Mouse (Mus musculus) adrenal gland, postnatal 10 days (tissue): ENCODE results near the gene Rd3l. TPM values are rescaled to one million over a fixed set of nuclear protein-coding genes. Genes with fewer than 3 reads are reported as not detected.

Experiments
- total RNA-seq, 2 experiments: library from RNA; stranded (reverse); gene quantifications; 2 replicates each; pipeline ENCODE4 v1.2.3; 2021

The Rd3l gene
- total RNA-seq, 2 experiments from 2014 or later, result not detected

Other genes with a start within 250 kb of the Rd3l start
- gene Klc1, start 222.5 kb downstream of the Rd3l start, total RNA-seq, result 100 to 1,000 TPM in 1 of 2 experiments, 10 to 100 TPM in 1; 94.0 to 133 TPM
- 10 to 100 TPM; 21.4 to 25.7 TPM for gene Xrcc3, start 167.4 kb downstream of the Rd3l start, total RNA-seq
- gene Zfyve21, start 167.1 kb downstream of the Rd3l start, total RNA-seq, result 10 to 100 TPM; 80.6 to 96.3 TPM
- 10 to 100 TPM; 20.4 to 21.8 TPM for gene Ppp1r13b, start 73.2 kb downstream of the Rd3l start, total RNA-seq
- gene Atp5mpl, start 14.3 kb downstream of the Rd3l start, total RNA-seq, result 100 to 1,000 TPM; 673 to 781 TPM
- gene Tdrd9, start 9.8 kb downstream of the Rd3l start, total RNA-seq, result under 1 TPM; 0.39 to 0.66 TPM
- 10 to 100 TPM; 24.1 to 26.0 TPM for gene Aspg, start 125.4 kb upstream of the Rd3l start, total RNA-seq
- 10 to 100 TPM; 20.0 to 25.4 TPM for gene Kif26a, start 164.9 kb upstream of the Rd3l start, total RNA-seq